Mouse (Mus musculus) adrenal gland, postnatal 25 days (tissue): ENCODE measurements around the gene Col17a1. TPM values are rescaled to one million over a fixed set of nuclear protein-coding genes. Genes with fewer than 3 reads are reported as not detected.

Source experiments
- DNase-seq: peaks from one replicate; pipeline ENCODE4 v3.0.0; 2021; ENCODE audit warnings: mixed read lengths
- long read RNA-seq: library from polyadenylated mRNA; stranded (forward); transcript quantifications from one replicate; pipeline ENCODE4 v2.0.0, GENCODE M21; 2021
- total RNA-seq: library from RNA; stranded (reverse); gene quantifications from 2 replicates; pipeline ENCODE4 v1.2.3, GENCODE M21; 2021

The Col17a1 gene
- total RNA-seq: not detected in 2 replicates
- long read RNA-seq: 0 reads

GRCm38 (mm10) chr19:47691994-47692393 is at the start of gene Col17a1:
TSS of gene Col17a1 (minus strand) at chr19:47692094.
- DNase-seq: no peak

- DNase-seq: peak; percentile 76
These were observed 40.0 kb upstream of the Col17a1 start for GRCm38 (mm10) chr19:47731931-47732330.

DNA sequence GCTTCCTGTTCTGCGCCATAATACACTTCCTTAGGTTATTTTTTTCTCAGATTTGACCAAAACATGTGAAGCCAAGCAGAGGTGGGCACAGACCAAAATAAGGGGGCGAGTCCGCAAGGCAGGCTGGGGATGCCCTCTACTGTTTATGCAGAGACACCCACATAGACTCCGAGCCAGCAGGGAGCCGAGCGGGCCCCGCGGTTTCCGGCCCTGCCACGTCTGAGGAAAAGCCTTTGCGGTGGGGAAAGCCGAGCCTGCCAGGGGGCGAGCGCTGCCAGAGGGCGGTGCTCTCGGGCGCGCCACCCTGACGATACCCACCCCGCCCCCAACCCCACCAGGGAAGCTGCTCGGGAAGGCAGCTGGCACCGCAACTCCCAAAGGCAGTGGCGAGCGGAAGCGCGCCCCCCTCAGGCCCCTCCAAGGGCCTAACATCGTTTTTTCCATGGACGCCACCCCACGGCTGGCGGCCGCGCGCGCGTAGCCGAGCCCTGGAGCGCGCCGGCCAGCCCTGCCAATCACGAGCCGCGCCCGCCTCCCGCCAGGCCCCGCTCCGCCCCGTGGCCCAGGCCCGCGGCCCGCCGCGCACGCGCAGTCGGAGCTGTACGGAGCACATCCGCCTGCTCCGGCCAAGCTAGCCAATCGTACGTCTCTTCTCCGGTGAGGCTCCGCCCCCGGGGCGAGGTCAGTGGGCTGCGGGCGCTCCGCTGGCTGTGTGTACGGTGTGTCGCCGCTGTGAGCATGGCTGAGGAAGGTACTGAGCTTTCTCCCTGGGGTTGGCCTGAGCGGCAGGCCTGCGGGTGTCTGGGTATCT is 39.4 kb upstream of the Col17a1 start, which contains the start of gene Sfr1:
Gene Sfr1, plus strand, starts transcription at position 612 of the 811 bp plus-strand sequence.
- DNase-seq: peak; percentile 100

DNA sequence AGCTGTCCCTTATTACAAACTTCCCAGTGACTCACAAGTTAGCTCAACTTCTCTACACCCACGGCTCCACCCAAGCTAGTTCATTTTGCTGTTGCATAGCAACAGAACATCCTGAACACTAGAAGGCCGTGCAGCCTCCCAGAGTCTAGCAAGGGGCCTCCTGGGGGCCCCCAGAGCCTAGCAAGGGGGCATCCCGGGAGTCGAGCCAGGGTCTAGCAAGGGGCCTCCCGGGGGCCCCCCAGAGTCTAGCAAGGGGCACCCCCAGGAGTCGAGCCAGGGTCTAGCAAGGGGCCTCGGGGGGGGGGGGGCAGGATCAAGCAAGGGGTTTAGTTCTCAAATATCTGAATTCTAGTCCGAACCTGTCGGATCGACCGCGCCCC is 38.8 kb upstream of the Col17a1 start:
- peak; percentile 40 for DNase-seq

GRCm38 (mm10) chr19:47725643-47726140 is 33.8 kb upstream of the Col17a1 start:
- no peak for DNase-seq

DNA sequence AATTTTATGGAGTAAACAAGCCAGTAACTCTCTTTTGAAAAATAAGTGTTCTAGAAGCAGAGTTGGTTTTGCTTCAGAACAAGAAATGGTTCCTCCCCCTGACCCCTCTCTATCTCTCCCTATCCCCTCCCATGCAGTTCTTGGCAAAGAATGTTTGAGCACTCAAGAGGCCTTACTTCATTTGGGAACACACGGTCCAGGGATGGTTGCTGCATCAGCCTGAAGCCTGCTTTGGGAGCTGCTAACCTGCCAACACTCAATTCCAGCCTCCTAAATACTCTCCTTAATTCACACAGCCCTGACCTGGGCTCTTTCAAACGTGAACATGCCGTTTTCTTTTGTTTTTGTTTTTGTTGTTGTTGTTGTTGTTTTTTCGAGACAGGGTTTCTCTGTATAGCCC is 33.0 kb upstream of the Col17a1 start:
- DNase-seq: no peak

DNA sequence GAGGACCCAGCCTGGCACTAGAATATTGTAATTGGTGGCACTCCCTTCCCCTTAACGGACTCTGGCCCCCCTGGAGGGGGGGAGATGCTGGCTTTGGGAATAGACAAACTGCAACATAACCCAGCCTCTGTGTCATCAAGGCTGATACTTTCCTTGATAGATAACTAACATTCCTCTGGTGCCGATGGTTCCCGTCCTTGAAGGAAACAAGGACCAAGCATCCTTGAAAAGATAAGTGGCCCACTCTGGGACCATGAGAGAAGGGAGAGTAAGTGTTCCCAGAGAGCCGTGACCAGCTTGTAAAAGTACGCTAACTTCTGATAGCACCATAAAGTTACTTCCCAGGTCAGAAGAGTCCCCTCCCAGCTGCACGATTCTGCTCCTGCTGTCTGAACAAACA is 30.6 kb upstream of the Col17a1 start:
- no peak for DNase-seq

DNA sequence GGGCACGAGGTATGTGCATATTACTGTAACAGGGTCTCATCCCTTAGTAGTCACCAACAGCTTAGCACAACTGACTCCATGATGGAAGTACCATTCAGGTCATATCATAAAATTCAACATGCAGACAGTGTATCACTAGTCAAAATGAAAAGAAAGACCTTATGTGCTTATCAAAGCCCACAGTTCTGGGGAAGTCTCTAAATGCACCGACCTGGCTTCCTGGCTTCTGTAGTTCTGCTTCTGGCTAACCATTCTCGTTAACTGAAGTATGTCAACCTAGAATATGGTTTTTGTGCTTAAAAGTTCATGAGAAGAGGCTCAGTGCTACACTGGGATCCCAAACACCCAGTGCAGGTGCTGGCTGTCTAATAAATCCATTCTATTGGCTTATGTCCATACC is 27.3 kb upstream of the Col17a1 start:
- no peak for DNase-seq

GRCm38 (mm10) chr19:47716144-47716543 is 24.2 kb upstream of the Col17a1 start:
- DNase-seq: no peak

DNA sequence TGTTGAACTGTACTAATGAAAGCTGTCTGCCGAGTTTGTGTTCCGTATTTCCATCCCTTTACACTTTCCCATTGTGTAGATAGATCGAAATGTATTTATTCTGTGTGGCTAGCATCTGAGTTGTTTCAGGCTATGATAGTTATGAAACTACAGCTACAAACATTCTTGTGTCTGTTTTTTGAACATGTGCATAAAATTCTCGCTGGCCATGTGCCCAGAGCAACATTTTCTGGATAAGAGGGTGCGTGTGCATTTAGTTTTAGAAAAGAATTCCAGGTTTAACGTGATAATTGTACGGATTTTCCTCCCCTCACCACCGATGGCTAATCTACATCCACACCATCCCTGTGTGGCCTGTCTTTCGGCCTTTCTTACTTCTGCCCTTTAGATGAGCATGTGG is 21.6 kb upstream of the Col17a1 start:
- no peak for DNase-seq

DNA sequence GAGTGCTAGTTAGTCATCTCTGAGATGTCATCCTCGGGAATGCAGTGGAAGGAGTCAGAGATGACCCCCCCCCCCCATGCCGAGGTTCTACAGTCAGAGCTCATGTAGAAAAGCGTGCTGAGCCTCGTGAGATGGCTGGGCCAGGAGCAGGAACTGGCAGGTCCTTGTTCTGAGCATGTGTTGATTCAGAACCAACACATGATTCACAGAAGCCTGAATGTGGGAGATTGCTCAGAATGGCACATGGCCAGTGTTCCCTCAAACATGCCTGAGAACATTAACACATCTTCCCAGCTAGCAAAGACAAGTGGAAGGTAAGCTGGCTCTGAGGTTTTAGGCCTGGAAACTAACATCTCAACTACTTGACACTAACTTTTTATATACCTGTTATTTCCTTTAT is 18.5 kb upstream of the Col17a1 start:
- peak; percentile 8 for DNase-seq

DNA sequence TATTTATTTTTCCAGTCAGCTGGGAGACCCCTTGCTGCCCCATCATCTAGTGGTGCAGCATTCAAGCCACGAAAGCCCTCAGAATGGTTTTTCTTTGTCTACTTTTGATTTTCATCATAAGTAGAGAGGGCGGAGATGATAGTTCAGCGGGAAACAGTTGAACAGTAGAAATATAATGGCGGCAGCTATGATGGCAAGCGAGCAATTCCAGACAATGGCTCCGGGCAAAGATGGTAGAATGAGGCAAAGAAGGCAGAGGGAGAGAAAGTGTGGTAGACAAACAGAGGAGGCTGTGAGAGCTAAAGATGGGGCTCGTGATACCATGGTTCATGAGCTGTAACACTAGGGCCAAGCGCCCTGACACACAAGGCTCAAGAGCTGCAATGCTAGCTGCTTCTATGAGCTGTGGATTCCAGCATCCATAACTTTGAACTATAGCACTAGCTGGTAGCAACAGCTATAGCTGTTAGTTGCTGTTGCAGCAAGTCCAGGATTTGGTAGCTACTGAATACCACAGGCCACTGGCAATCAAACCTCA is 13.9 kb upstream of the Col17a1 start:
- DNase-seq: no peak

- no peak for DNase-seq
These were observed 13.3 kb upstream of the Col17a1 start for GRCm38 (mm10) chr19:47705080-47705771.

DNA sequence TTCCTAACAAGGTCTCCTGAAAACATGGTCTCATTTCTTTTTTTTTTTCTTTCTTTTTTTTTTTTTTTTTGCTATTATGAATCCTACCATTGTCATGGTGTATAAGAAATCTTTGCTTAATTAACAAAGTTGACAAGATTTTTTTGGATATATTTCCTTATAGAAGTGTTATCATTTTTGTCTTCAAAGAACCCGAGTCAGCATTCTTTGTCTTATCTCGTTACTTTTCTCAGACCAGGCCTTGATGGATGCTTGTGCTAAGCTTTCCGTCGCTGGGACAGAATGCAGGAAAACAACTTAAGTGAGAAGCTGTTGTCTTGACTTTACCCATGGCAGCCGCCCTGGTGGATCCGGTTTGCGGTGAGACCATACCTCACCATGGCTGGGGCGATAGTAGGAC is 8.6 kb upstream of the Col17a1 start:
- no peak for DNase-seq

DNA sequence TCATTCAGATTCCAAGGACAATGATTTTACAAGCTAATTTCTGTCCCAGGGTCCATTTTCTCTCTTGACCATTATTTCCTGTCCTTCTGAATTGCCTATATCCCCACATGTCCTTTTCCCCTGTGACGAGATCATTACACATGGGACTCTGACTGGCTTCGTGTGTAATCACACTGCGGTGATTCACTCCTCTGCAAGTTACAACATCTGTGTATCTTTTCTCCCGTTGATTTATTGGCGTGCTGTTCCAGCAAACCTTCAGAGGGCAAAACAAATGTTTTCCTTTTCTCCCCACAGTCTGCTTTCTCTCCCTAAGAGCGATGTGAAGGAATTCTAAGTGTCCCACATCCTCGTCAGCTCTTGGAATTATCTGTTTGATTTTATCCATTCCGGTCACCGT is 7.8 kb upstream of the Col17a1 start:
- peak; percentile 24 for DNase-seq

DNA sequence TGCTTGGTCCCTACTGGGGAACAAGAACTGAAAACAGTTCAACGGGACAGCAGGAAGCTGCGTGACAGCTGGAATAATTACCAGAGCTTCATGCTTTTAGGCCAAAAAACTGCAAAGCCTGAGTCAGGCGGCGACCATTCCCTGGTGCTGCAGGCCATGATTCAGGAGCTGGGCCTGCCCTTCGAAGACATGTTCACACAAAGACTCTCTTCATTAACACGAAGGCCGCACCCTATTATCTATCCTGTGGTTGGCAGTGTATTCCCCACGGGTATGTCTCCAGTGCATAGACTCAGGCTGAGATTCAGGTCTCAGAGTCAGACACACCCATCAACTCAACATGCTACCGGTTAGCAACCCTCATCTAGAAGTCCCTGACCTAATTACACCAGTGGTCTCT is 6.4 kb upstream of the Col17a1 start:
- no peak for DNase-seq

GRCm38 (mm10) chr19:47697067-47697466 is 5.2 kb upstream of the Col17a1 start:
- DNase-seq: no peak

DNA sequence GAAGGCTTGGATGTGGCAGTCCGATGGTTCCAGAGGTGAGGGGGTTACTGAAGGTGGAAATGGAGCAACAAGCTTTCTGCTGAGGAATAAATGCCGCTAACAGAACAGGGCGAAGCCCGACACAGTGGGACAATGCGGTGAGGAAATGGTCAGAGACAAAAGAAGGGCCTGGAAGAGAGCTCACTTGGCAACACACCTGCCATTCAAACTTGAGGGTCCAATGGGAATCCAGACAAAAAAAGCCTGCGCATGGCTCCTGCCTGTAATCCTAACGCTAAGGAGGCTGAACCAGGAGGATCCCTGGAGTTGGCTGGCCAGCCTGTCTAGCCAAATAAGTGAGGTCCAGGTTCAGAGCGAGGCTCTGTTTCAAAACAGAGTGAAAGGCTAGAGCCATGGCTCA is 4.5 kb upstream of the Col17a1 start:
- DNase-seq: no peak

DNA sequence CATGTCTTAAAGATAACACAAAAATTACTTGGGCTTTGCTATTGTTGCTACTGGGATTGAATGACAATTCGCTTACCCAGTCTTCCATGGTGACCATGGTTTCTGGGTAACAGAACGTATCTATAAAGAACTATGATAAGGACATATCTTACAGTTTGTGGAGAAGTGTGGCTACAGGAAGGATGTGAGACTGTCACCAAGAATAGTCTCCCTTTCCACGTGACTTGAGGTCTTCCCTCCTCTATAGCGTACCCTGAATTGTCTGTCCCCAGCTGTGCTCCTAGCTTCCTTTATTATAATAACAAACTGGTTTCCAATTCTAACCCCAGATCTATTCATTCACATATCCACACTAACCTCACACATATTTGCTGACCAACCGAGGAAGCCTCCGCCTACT is 3.8 kb upstream of the Col17a1 start:
- no peak for DNase-seq

DNA sequence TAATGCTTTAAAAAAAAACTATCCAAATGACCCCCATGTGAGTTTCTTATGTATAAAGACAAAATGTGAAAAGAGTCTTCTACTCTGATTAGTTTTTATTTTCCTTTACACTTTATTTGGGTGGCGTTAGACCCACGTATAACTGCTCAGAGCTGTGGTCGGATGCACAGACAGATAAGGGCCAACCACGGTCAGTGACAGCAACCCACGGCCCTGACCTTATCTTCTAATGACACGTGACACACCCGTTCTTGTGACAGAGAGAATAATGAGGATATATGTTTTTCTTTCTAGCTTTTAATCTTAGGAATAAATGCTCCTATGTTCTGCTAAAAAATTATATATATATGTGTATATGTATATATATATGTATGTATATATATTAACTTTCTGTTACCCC is 2.3 kb downstream of the Col17a1 start:
- DNase-seq: no peak

- no peak for DNase-seq
These were observed 13.2 kb downstream of the Col17a1 start for GRCm38 (mm10) chr19:47678675-47679074.

- peak; percentile 35 for DNase-seq
These were observed 17.5 kb downstream of the Col17a1 start for GRCm38 (mm10) chr19:47674419-47674818.

- no peak for DNase-seq
These were observed 23.5 kb downstream of the Col17a1 start for GRCm38 (mm10) chr19:47668399-47668798.
